Mouse (Mus musculus) retina, adult 2 months (tissue): ENCODE measurements around the gene Slc4a2.
A peak's percentile ranks its signal among the peaks of the same experiment; 100 is the strongest.

ENCODE experiments used
- DNase-seq: peaks from one replicate; pipeline ENCODE4 v3.0.0-alpha.2; 2012; ENCODE audit warnings: low read depth, low spot score

The Slc4a2 gene

DNA sequence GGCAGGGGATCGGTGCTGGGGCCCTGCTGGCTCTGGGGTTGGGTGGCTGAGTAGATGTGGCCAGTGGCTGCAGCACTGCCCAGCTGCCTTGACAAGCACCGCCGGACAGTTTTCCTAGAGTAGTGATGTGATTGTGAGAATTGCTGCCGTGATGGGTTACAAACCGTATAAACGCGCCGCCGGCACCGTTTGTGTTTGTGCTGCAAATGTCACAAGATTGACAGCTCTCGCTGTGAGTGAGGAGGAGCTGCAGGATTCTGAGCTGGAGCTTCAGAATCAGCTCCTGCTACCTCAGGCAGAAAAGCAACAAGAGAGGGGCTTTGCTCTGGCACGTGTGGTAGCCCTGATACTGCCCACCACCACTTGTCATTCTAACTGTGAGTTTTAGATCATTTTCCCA lies 43.1 kb downstream of the Slc4a2 start:
- DNase-seq: no peak

GRCm38 (mm10) chr5:24470600-24470999 lies 47.0 kb downstream of the Slc4a2 start:
- peak; percentile 73 for DNase-seq

DNA sequence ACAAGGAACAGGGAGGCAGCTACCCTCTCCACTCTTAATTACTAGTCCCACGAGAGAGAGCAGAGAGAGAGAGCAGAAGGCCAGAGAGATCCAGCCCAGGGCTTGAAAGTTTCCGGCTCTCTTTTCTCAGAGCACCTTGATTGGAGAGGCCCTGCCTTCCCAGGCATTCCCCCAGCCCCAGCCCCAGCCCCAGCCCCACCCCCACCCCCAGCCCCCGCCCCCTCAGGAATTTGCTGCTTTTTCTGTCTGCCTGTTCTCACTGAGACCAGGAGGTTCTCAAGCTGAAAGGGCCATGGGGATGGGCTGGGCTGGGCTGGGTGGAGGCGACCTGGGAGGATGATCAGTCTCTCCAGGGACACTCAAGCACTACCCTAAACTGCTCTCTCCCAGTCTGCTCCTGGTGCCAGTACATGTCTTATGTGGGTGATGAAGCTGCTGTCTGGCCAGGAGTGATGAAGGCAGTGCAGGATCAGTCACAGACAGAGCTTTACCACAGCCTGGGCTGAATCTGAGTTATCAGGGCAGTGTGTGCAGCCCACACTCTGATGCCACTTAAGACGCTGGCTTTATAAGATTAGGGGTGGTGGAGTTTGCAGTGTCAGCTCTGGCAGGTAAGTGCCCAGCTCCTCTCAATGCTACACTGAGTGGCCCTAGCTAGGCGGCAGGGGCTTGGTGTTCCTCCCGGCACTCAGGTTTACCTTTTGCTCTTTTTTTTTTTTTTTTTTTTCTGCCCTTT lies 49.4 kb downstream of the Slc4a2 start:
- peak; percentile 71 for DNase-seq

DNA sequence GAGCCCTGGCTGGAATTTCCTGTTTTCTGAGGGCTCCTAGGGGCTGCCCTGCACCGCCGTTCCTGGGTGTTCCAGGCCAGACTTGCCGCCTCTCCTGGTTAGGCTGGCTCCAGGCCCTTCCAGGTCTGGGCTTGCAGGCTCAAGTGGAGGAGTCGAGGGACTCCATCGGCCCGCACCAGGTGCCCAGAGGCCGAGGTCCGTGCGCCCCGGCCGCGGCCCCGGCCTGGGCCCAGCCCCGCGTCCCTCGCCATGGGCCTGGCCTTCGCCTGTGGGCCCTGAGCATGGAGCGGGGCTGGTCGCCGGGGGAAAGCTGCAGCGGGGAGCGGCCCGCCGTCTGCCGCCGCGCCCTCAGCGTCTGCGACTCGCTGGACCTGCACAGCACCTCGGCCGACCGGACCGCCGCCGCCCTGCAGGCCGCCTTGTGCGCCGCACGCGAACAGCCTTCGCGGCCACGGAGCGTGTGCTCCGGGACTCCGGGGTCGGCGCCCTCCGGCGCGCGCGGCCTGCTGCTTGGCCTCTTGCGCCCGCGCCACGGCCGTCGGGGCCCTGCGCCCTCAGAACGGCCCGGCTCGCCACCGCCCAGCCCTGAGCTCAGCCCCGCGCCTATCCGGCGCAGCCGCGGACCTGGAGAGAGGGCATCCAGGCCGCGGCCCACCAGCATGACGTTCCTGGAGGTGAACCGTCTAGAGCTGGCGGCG lies 50.5 kb downstream of the Slc4a2 start:
- no peak for DNase-seq

- DNase-seq: no peak
These were observed 51.2 kb downstream of the Slc4a2 start for GRCm38 (mm10) chr5:24474723-24475261.

DNA sequence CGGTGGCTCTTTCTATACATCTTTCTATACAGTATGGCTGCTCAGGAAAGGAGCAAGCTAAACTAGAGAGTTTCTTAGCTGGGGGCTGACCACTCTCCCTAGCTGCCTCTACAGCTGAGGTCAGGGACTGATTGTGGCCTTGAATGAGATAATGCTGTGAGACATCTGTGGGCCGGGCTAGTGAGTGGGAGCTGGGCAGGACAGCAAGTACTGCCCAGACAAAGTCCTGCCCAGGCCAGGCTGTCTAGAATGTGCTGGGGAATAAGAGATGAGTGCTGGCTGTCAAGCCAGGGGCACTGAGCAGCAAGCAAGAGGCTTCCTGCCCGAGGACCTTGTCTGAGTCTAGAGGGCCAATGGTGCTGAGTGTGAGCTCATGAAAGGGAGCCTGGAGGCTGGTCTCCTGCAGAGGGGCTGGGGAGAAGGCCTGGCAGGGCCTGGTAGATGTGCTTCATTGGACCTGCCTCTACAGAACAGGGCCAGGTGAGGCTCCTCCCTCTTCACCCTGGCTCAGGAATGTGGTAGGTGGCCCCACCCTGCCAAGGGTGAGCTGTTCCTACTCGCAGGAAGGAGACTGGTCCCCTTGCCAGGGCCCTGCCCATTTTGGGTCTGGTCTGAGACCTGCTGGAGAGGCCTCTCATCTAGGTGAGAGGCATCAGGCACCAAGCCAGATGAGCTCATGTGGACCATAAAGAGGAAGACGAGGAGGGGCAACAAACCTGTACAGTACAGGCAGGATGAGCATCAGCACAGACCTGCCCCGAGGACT lies 52.0 kb downstream of the Slc4a2 start:
- DNase-seq: no peak

GRCm38 (mm10) chr5:24477909-24478308 lies 54.3 kb downstream of the Slc4a2 start:
- DNase-seq: no peak

DNA sequence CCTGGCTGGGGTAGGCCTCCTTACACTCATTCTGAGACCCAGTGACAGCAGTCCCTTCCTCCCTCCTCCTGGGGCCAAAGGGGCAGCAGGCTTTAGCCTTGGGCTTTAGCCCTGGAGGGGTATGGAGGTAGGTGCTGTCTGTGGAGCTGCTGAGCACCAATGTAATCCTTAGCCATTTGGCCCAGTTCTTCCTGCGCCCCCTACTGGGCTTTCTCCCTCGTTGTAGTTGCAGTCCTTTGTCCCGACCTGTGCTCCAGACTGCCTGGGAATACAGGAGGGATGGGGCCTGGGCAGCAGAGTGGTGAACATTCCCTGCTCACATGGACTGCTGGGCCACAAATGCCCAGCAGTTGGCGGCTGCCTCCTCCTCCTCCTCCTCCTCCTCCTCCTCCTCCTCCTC lies 58.0 kb downstream of the Slc4a2 start:
- DNase-seq: peak; percentile 37

DNA sequence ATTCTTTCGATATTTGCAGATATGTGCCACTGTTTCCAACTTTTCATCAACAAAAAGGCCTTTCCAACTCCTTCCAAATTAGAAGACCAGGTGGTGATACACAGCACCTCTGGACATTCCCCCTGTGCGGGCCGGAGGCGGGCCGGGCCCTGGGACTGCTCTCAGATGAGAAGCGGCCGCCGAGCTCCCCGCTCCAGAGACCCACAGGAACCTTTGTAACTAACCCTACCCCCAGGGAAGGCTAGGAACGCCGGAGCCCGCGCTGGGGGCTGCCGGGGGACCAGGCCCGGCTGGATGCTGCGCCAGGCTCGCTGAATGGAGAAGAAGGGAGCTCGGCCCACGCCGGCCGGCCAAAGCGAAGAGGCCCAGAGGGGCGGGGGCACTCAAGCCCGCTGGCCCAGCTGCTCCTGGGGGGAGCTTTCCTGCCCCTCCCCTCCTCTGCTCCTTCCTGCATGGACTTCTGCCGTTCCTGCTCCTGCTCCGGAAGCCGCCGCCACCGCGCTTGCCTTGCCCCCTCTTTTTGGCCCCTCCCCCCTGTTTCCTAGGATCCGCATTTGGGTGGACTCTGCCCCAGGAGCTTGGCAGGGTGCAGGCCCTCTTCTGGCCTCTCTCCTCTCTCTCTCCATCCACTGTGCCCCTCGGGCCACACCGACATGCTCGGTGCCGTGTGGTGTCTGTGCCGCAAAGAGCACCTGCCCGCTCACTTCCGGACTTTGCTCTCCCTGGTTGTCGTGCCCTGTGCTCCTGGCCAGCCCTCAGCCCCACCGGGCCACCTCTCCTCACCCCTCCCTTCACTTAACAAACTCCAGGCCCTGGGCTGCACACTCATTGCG lies 58.8 kb downstream of the Slc4a2 start:
- DNase-seq: no peak

GRCm38 (mm10) chr5:24483326-24483725 lies 59.7 kb downstream of the Slc4a2 start:
- DNase-seq: peak; percentile 51

- no peak for DNase-seq
These were observed 61.3 kb downstream of the Slc4a2 start for GRCm38 (mm10) chr5:24484963-24485362.

DNA sequence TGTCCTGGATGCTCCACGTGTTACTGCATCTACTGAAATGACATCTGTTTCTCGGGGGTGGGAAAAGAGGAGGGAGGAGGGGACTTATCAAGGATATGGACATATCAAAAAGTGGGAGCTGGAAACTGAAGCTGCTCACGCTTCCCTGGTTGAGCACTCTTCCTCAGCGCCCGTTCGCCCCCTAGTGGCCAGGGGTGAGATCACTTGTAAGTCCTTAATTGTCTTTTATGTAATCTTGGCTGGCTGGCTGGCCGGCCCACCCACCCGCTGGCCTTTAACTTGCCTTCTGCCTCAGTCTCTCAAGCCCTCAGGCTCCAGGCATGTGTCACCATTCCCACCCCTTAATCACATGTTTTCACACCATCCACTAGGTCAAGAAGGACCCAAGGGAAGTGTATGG lies 62.5 kb downstream of the Slc4a2 start:
- DNase-seq: peak; percentile 69

GRCm38 (mm10) chr5:24486738-24487137 lies 63.1 kb downstream of the Slc4a2 start:
- DNase-seq: no peak

DNA sequence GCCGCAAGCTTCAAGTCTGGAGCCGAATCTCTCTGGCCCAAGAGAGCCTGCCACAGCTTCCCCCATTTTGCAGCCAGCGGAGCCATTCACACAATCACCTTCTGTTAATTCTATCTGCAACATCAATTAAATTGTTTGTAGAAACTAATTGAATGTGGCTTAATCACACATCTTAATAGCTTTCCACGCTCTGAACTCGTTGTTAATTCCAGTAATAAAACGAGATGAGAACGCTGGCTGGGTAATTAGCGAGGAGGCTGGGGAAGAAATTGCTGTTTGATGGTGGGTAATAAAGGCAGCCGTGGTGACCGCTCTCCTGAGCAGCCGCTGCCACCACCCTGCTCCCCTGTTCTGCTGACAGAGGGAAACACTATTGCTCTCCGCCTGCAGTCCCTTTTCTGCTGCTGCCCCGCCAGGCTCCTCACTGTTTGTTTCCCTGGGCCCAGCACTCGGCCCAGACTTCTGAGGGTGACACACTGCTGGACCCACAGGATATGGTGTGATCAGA lies 66.8 kb downstream of the Slc4a2 start:
- DNase-seq: no peak
